Mouse (Mus musculus) midbrain, embryonic 11.5 days (tissue): ENCODE measurements around the gene Nudt4. TPM values are rescaled to one million over a fixed set of nuclear protein-coding genes. Genes with fewer than 3 reads are reported as not detected.
A peak's percentile ranks its signal among the peaks of the same experiment; 100 is the strongest.

Experiments
- ATAC-seq: fragments of 200-750 bp; cut with Nextera tagmentation; 2 replicates; pipeline ENCODE4 v1.8.0; 2017; ENCODE audit warnings: moderate TSS enrichment, moderate library complexity; ENCODE audit not compliant: low FRiP score
- DNase-seq: peaks from one replicate; pipeline ENCODE4 v3.0.0; 2015; ENCODE audit warnings: low spot score; ENCODE audit errors: missing footprints
- H3K27ac ChIP-seq: fragments of 300-500 bp; sonication (generic); 2 replicates; pipeline ENCODE4 v1.5.1; 2014; ENCODE audit warnings: low read depth, low read length
- H3K27me3 ChIP-seq: fragments of 300-500 bp; sonication (generic); 2 replicates; pipeline ENCODE4 v1.6.1; 2014; ENCODE audit warnings: mild to moderate bottlenecking, low read length, moderate library complexity, mixed read lengths; ENCODE audit not compliant: control insufficient read depth, insufficient read depth
- H3K36me3 ChIP-seq: fragments of 300-500 bp; sonication (generic); 2 replicates; pipeline ENCODE4 v1.6.1; 2014; ENCODE audit warnings: mild to moderate bottlenecking, low read length, moderate library complexity, mixed read lengths; ENCODE audit not compliant: control insufficient read depth, insufficient read depth
- H3K4me1 ChIP-seq: fragments of 300-500 bp; sonication (generic); 2 replicates; pipeline ENCODE4 v1.6.1; 2014; ENCODE audit warnings: low read length; ENCODE audit not compliant: control insufficient read depth, insufficient read depth
- H3K4me2 ChIP-seq: fragments of 300-500 bp; sonication (generic); 2 replicates; pipeline ENCODE4 v1.6.1; 2014; ENCODE audit warnings: mild to moderate bottlenecking, moderate library complexity
- H3K4me3 ChIP-seq: fragments of 300-500 bp; sonication (generic); 2 replicates; pipeline ENCODE4 v1.5.1; 2014; ENCODE audit warnings: low read depth, low read length
- H3K9ac ChIP-seq: fragments of 300-500 bp; sonication (generic); 2 replicates; pipeline ENCODE4 v1.6.1; 2014; ENCODE audit warnings: low read length
- H3K9me3 ChIP-seq: fragments of 300-500 bp; sonication (generic); 2 replicates; pipeline ENCODE4 v1.6.1; 2016; ENCODE audit warnings: low read length; ENCODE audit not compliant: control insufficient read depth
- WGBS: fragments of 180-500 bp; shearing (Covaris S2); extraction: QIAGEN DNeasy Blood & Tissue Kit; methylation state at CpG from one replicate; pipeline ENCODE4 v1.1.7; 2014; 5-methylcytosine and 5-hydroxymethylcytosine counted together
- polyA plus RNA-seq: library from polyadenylated mRNA; unstranded; fragments of >200 nt; fragmentation: Nextera tagmentation; extraction: Ambion mirVana; gene quantifications from 2 replicates; pipeline ENCODE4 v1.2.1, GENCODE M21; 2014

The Nudt4 gene
- polyA plus RNA-seq, 1 experiment from 2014 or later, result 141 TPM

GRCm38 (mm10) chr10:95515293-95515931, 48.5 kb downstream of the Nudt4 start:
- Histone ChIP-seq H3K4me2 (peak overlapping the region; percentile 62), H3K27me3 (no peaks in the 10 kb centered on the region), H3K36me3 (no peaks in the 10 kb centered on the region), H3K4me3 (peak overlapping the region; percentile 96), H3K4me1 (peaks cover 6% of the 10 kb centered on the region), H3K27ac (peak overlapping the region; percentile 95), H3K9me3 (no peaks in the 10 kb centered on the region), H3K9ac (peak overlapping the region; percentile 95)
- under 1% methylated on average over 56 of the region's 80 CpGs for WGBS
- peak; percentile 75; the same call in 1 of the 2 replicates for ATAC-seq
- peak; percentile 94 for DNase-seq

- Histone ChIP-seq H3K27me3 (no peaks in the 10 kb centered on the region), H3K4me1 (peaks cover 6% of the 10 kb centered on the region), H3K9me3 (no peaks in the 10 kb centered on the region), H3K27ac (peak within 1 kb of the TSS; percentile 95), H3K9ac (peak within 1 kb of the TSS; percentile 95), H3K36me3 (no peaks in the 10 kb centered on the region), H3K4me2 (peak within 1 kb of the TSS; percentile 63), H3K4me3 (peak within 1 kb of the TSS; percentile 96)
- ATAC-seq (peak; percentile 97), DNase-seq (peak; percentile 99)
- under 1% methylated on average over 78 of the region's 81 CpGs for WGBS
Measured at GRCm38 (mm10) chr10:95514656-95515292, 49.2 kb downstream of the Nudt4 start, which contains the start of gene Ube2n. Gene Ube2n, plus strand, starts transcription at chr10:95515145.

GRCm38 (mm10) chr10:95513768-95514556, 50.0 kb downstream of the Nudt4 start:
- peak; percentile 92 for DNase-seq
- H3K9me3 ChIP-seq, result no peaks in the 10 kb centered on the region
- no peaks in the 10 kb centered on the region for H3K27me3 ChIP-seq
- no peaks in the 10 kb centered on the region for H3K36me3 ChIP-seq
- peaks cover 6% of the 10 kb centered on the region for H3K4me1 ChIP-seq
- H3K4me2 ChIP-seq, result peak overlapping the region; percentile 63
- H3K9ac ChIP-seq, result peak overlapping the region; percentile 95
- peak; percentile 15 for ATAC-seq
- H3K27ac ChIP-seq, result peak overlapping the region; percentile 95
- peak overlapping the region; percentile 96 for H3K4me3 ChIP-seq
- 30% methylated on average over 15 of the region's 15 CpGs for WGBS

GRCm38 (mm10) chr10:95512635-95513034, 51.3 kb downstream of the Nudt4 start:
- H3K9me3 ChIP-seq, result no peaks in the 10 kb centered on the region
- no peaks in the 10 kb centered on the region for H3K36me3 ChIP-seq
- no peak overlapping the region for H3K9ac ChIP-seq
- H3K4me2 ChIP-seq, result no peak overlapping the region
- H3K27ac ChIP-seq, result no peak overlapping the region
- no peak for ATAC-seq
- peaks cover 4% of the 10 kb centered on the region for H3K4me1 ChIP-seq
- no peak for DNase-seq
- no peaks in the 10 kb centered on the region for H3K27me3 ChIP-seq
- no peak overlapping the region for H3K4me3 ChIP-seq
- 82% methylated on average over 8 of the region's 8 CpGs for WGBS

- H3K9me3 ChIP-seq, result no peaks in the 10 kb centered on the region
- WGBS, result 78% methylated on average over 3 of the region's 3 CpGs
- no peaks in the 10 kb centered on the region for H3K36me3 ChIP-seq
- no peak overlapping the region for H3K27ac ChIP-seq
- ATAC-seq (no peak), DNase-seq (no peak)
- no peak overlapping the region for H3K4me3 ChIP-seq
- no peak overlapping the region for H3K4me2 ChIP-seq
- H3K27me3 ChIP-seq, result no peaks in the 10 kb centered on the region
- H3K4me1 ChIP-seq, result no peaks in the 10 kb centered on the region
- H3K9ac ChIP-seq, result no peak overlapping the region
Measured at GRCm38 (mm10) chr10:95509263-95509662, 54.7 kb downstream of the Nudt4 start.

GRCm38 (mm10) chr10:95508793-95509192, 55.2 kb downstream of the Nudt4 start:
- H3K9ac ChIP-seq, result no peak overlapping the region

GRCm38 (mm10) chr10:95508126-95508525, 55.8 kb downstream of the Nudt4 start:
- Histone ChIP-seq H3K9me3 (no peaks in the 10 kb centered on the region), H3K4me3 (no peak overlapping the region), H3K4me1 (no peaks in the 10 kb centered on the region), H3K9ac (no peak overlapping the region), H3K27ac (no peak overlapping the region), H3K4me2 (no peak overlapping the region), H3K27me3 (no peaks in the 10 kb centered on the region), H3K36me3 (no peaks in the 10 kb centered on the region)
- DNase-seq (no peak), ATAC-seq (no peak)
- WGBS, result 92% methylated on average over 8 of the region's 8 CpGs

More at GRCm38 (mm10) chr10:95508793-95509192, 55.2 kb downstream of the Nudt4 start:
- Histone ChIP-seq H3K4me1 (no peaks in the 10 kb centered on the region), H3K4me2 (no peak overlapping the region), H3K36me3 (no peaks in the 10 kb centered on the region), H3K9me3 (no peaks in the 10 kb centered on the region), H3K27ac (no peak overlapping the region), H3K27me3 (no peaks in the 10 kb centered on the region), H3K4me3 (no peak overlapping the region)
- DNase-seq (no peak), ATAC-seq (no peak)
- 81% methylated on average over 6 of the region's 6 CpGs for WGBS

- H3K9ac ChIP-seq, result no peak overlapping the region
- H3K4me1 ChIP-seq, result peaks cover 8% of the 10 kb centered on the region; the same call in 1 of the 2 replicates
- no peak overlapping the region for H3K27ac ChIP-seq
- no peak overlapping the region for H3K4me2 ChIP-seq
- no peaks in the 10 kb centered on the region for H3K36me3 ChIP-seq
- H3K4me3 ChIP-seq, result no peak overlapping the region
- 49% methylated on average over 1 of the region's 1 CpGs for WGBS
- DNase-seq, result no peak
- ATAC-seq, result no peak
- H3K27me3 ChIP-seq, result no peaks in the 10 kb centered on the region
- no peaks in the 10 kb centered on the region for H3K9me3 ChIP-seq
Measured at GRCm38 (mm10) chr10:95504341-95504740, 59.6 kb downstream of the Nudt4 start.
